Mouse (Mus musculus): Measurements from ENCODE around the gene Pigyl. TPM values are rescaled to one million over a fixed set of nuclear protein-coding genes. Genes with fewer than 3 reads are reported as not detected.

Gene Pigyl
- total and polyA plus RNA-seq, 2 experiments from 2014 or later: 20.5 to 109 TPM

- no peak for ATAC-seq
- WGBS: 89% methylated on average over 4 of the region's 4 CpGs
- no peak for DNase-seq (ENCODE audit: low spot score)
- Histone ChIP-seq H3K27me3 (ENCODE audit: insufficient read depth, low read length) (no peaks in the 10 kb centered on the region), H3K4me2 (ENCODE audit: low read depth, low read length) (no peak overlapping the region), H3K4me1 (ENCODE audit: insufficient read depth, low read length) (peaks cover 14% of the 10 kb centered on the region), H3K4me3 (ENCODE audit: low read length) (no peak overlapping the region), H3K36me3 (ENCODE audit: insufficient read depth, low read length) (no peaks in the 10 kb centered on the region), H3K9me3 (ENCODE audit: low read length) (no peaks in the 10 kb centered on the region), H3K9ac (replicated peaks; ENCODE audit: low read length) (no peak overlapping the region), H3K27ac (no peak overlapping the region)
- no peak for TF ChIP-seq CTCF (IDR thresholded peaks at IDR 0.05; ENCODE audit: low read depth)
These were observed 37.1 kb upstream of the Pigyl start for GRCm38 (mm10) chr9:22119543-22119942.

- no peak for ATAC-seq
- DNase-seq (ENCODE audit: low spot score): no peak
- H3K4me3 ChIP-seq (ENCODE audit: low read length): no peak overlapping the region
- no peak overlapping the region for H3K4me2 ChIP-seq (ENCODE audit: low read depth, low read length)
- no peak for TF ChIP-seq CTCF (IDR thresholded peaks at IDR 0.05; ENCODE audit: low read depth)
- peaks cover 5% of the 10 kb centered on the region for H3K4me1 ChIP-seq (ENCODE audit: insufficient read depth, low read length)
- H3K9me3 ChIP-seq (ENCODE audit: low read length): no peaks in the 10 kb centered on the region
- no peak overlapping the region for H3K9ac ChIP-seq (replicated peaks; ENCODE audit: low read length)
- no peak overlapping the region for H3K27ac ChIP-seq
- no peaks in the 10 kb centered on the region for H3K27me3 ChIP-seq (ENCODE audit: insufficient read depth, low read length)
- H3K36me3 ChIP-seq (ENCODE audit: insufficient read depth, low read length): no peaks in the 10 kb centered on the region
These were observed 35.1 kb upstream of the Pigyl start for GRCm38 (mm10) chr9:22121545-22121944.

GRCm38 (mm10) chr9:22122005-22122404, 34.6 kb upstream of the Pigyl start:
- H3K4me1 ChIP-seq (ENCODE audit: insufficient read depth, low read length): peaks cover 5% of the 10 kb centered on the region
- ATAC-seq (no peak), DNase-seq (ENCODE audit: low spot score) (no peak)
- TF ChIP-seq CTCF (IDR thresholded peaks at IDR 0.05; ENCODE audit: low read depth): no peak
- no peaks in the 10 kb centered on the region for H3K36me3 ChIP-seq (ENCODE audit: insufficient read depth, low read length)
- no peak overlapping the region for H3K4me3 ChIP-seq (ENCODE audit: low read length)
- no peak overlapping the region for H3K27ac ChIP-seq
- H3K4me2 ChIP-seq (ENCODE audit: low read depth, low read length): no peak overlapping the region
- 79% methylated on average over 3 of the region's 3 CpGs for WGBS
- no peaks in the 10 kb centered on the region for H3K27me3 ChIP-seq (ENCODE audit: insufficient read depth, low read length)
- H3K9ac ChIP-seq (replicated peaks; ENCODE audit: low read length): no peak overlapping the region
- H3K9me3 ChIP-seq (ENCODE audit: low read length): no peaks in the 10 kb centered on the region

- WGBS: 86% methylated on average over 7 of the region's 7 CpGs
These were observed 33.5 kb upstream of the Pigyl start for GRCm38 (mm10) chr9:22123069-22123609.

GRCm38 (mm10) chr9:22124169-22124568, 32.5 kb upstream of the Pigyl start:
- no peaks in the 10 kb centered on the region for H3K9me3 ChIP-seq (ENCODE audit: low read length)
- TF ChIP-seq CTCF (IDR thresholded peaks at IDR 0.05; ENCODE audit: low read depth): no peak
- no peak overlapping the region for H3K4me3 ChIP-seq (ENCODE audit: low read length)
- no peaks in the 10 kb centered on the region for H3K36me3 ChIP-seq (ENCODE audit: insufficient read depth, low read length)
- ATAC-seq (no peak), DNase-seq (ENCODE audit: low spot score) (no peak)
- H3K4me1 ChIP-seq (ENCODE audit: insufficient read depth, low read length): no peaks in the 10 kb centered on the region
- no peak overlapping the region for H3K9ac ChIP-seq (replicated peaks; ENCODE audit: low read length)
- H3K4me2 ChIP-seq (ENCODE audit: low read depth, low read length): no peak overlapping the region
- H3K27ac ChIP-seq: no peak overlapping the region
- 87% methylated on average over 3 of the region's 3 CpGs for WGBS
- no peaks in the 10 kb centered on the region for H3K27me3 ChIP-seq (ENCODE audit: insufficient read depth, low read length)

More at GRCm38 (mm10) chr9:22123069-22123609, 33.5 kb upstream of the Pigyl start:
- no peaks in the 10 kb centered on the region for H3K9me3 ChIP-seq (ENCODE audit: low read length)
- no peak for DNase-seq (ENCODE audit: low spot score)
- no peak for ATAC-seq
- H3K9ac ChIP-seq (replicated peaks; ENCODE audit: low read length): no peak overlapping the region
- H3K27me3 ChIP-seq (ENCODE audit: insufficient read depth, low read length): no peaks in the 10 kb centered on the region
- no peak for TF ChIP-seq CTCF (IDR thresholded peaks at IDR 0.05; ENCODE audit: low read depth)
- no peaks in the 10 kb centered on the region for H3K36me3 ChIP-seq (ENCODE audit: insufficient read depth, low read length)
- no peak overlapping the region for H3K4me2 ChIP-seq (ENCODE audit: low read depth, low read length)
- no peak overlapping the region for H3K27ac ChIP-seq
- H3K4me3 ChIP-seq (ENCODE audit: low read length): no peak overlapping the region
- no peaks in the 10 kb centered on the region for H3K4me1 ChIP-seq (ENCODE audit: insufficient read depth, low read length)

GRCm38 (mm10) chr9:22125246-22126027, 31.2 kb upstream of the Pigyl start:
- Histone ChIP-seq H3K27me3 (ENCODE audit: insufficient read depth, low read length) (no peaks in the 10 kb centered on the region), H3K4me1 (ENCODE audit: insufficient read depth, low read length) (no peaks in the 10 kb centered on the region), H3K27ac (no peak overlapping the region), H3K9me3 (ENCODE audit: low read length) (no peaks in the 10 kb centered on the region), H3K4me2 (ENCODE audit: low read depth, low read length) (no peak overlapping the region), H3K36me3 (ENCODE audit: insufficient read depth, low read length) (no peaks in the 10 kb centered on the region), H3K9ac (replicated peaks; ENCODE audit: low read length) (no peak overlapping the region), H3K4me3 (ENCODE audit: low read length) (no peak overlapping the region)
- ATAC-seq: no peak
- 90% methylated on average over 15 of the region's 15 CpGs for WGBS
- no peak for DNase-seq (ENCODE audit: low spot score)
- TF ChIP-seq CTCF (IDR thresholded peaks at IDR 0.05; ENCODE audit: low read depth): no peak

Data from hindbrain, postnatal 0 days (tissue).